Mouse (Mus musculus): ENCODE measurements around the gene Olfr690. TPM values are rescaled to one million over a fixed set of nuclear protein-coding genes. Genes with fewer than 3 reads are reported as not detected.

Gene Olfr690
- polyA plus RNA-seq (2015; fragmentation: Nextera tagmentation; extraction: Ambion mirVana): not detected in 2 replicates

DNA sequence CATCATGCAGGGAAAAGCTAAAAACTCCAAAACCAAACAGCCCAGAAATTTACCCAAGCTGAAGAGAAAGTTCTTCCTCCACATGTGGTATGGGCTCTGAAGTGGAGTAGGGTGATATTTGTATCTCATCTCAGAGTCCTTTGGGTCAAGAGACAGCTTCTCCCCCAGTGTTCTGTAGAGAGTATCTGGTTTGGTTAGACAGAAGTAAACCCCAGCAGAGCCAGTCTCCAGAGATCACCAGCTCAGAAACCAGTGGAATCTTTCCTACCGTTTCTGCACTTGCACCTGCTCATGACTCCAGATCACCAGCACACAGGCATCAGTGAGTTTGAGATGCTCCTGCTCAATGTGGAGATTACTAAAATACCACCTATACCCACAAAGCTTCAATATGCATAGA lies at the start of gene Olfr690:
Olfr690 (minus strand) TSS at position 101 of the 400 bp plus-strand sequence.
- no peaks in the 10 kb centered on the region for H3K27me3 ChIP-seq (ENCODE audit: control insufficient read depth, insufficient read depth, low read depth, low read length)
- no peaks in the 10 kb centered on the region for H3K9me3 ChIP-seq (ENCODE audit: control insufficient read depth, low read length)
- H3K4me1 ChIP-seq (replicated peaks; ENCODE audit: control insufficient read depth, insufficient read depth, low read length): no peaks in the 10 kb centered on the region
- H3K4me2 ChIP-seq (ENCODE audit: low read depth, low read length): no peak within 1 kb of the TSS
- no peaks in the 10 kb centered on the region for H3K36me3 ChIP-seq (ENCODE audit: control insufficient read depth, insufficient read depth, low read length)
- 85% methylated on average over 1 of the region's 1 CpGs for WGBS
- ATAC-seq (ENCODE audit: low read depth): no peak
- no peak within 1 kb of the TSS for H3K9ac ChIP-seq (ENCODE audit: low read length)
- H3K4me3 ChIP-seq (ENCODE audit: low read length): no peak within 1 kb of the TSS
- H3K27ac ChIP-seq (ENCODE audit: low read length): no peak within 1 kb of the TSS

DNA sequence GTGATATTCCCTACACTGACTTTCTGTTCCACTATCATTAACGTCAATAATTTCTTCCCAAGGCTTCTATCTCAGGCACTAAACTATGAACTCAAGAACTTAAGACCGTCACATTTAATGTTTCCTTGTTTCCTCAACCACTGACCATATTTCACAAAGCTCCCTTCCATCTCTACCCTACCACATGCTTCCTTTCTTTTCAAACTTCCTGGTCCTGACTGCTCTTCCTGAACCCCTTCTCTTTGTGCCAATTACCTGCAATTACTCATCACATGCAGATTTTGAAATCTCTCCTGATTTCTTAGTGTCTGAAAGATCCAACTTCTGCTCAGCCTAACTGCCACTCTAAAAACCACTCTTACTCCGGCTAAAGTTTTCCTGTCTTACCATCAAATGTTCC lies 46.4 kb upstream of the Olfr690 start:
- Histone ChIP-seq H3K9me3 (ENCODE audit: control insufficient read depth, low read length) (no peaks in the 10 kb centered on the region), H3K4me2 (ENCODE audit: low read depth, low read length) (no peak overlapping the region), H3K9ac (ENCODE audit: low read length) (no peak overlapping the region), H3K4me1 (replicated peaks; ENCODE audit: control insufficient read depth, insufficient read depth, low read length) (no peaks in the 10 kb centered on the region), H3K27me3 (ENCODE audit: control insufficient read depth, insufficient read depth, low read depth, low read length) (no peaks in the 10 kb centered on the region), H3K4me3 (ENCODE audit: low read length) (no peak overlapping the region), H3K27ac (ENCODE audit: low read length) (no peak overlapping the region), H3K36me3 (ENCODE audit: control insufficient read depth, insufficient read depth, low read length) (peaks cover 53% of the 10 kb centered on the region)
- WGBS: 92% methylated on average over 3 of the region's 3 CpGs
- ATAC-seq (ENCODE audit: low read depth): no peak

DNA sequence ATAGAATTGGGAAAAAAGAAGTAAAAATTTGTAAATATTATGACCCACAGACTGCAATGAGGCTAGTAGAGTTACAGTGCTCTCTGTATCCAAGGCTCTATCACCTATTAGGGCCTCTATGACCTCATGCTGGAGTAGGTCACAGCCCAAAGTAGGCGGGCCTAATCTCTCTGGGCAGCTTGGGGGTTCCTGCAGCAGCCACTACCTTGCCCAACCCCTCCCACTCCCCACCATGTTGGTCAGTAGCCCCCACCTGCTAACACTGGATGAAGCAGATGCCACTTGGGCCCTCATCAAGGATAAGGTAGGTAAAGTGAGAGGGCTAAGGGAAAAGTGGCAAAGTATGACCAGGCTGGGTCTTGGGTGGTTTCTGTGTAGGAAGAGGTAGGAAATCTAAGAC lies 41.0 kb upstream of the Olfr690 start, which contains the start of gene Gm5901:
Gm5901 (plus strand) TSS at position 173 of the 400 bp plus-strand sequence.
- 84% methylated on average over 1 of the region's 1 CpGs for WGBS
- ATAC-seq (ENCODE audit: low read depth): no peak
- no peak within 1 kb of the TSS for H3K9ac ChIP-seq (ENCODE audit: low read length)
- H3K27ac ChIP-seq (ENCODE audit: low read length): no peak within 1 kb of the TSS
- H3K4me1 ChIP-seq (replicated peaks; ENCODE audit: control insufficient read depth, insufficient read depth, low read length): no peaks in the 10 kb centered on the region
- H3K4me3 ChIP-seq (ENCODE audit: low read length): no peak within 1 kb of the TSS
- H3K36me3 ChIP-seq (ENCODE audit: control insufficient read depth, insufficient read depth, low read length): peaks cover 16% of the 10 kb centered on the region
- no peak within 1 kb of the TSS for H3K4me2 ChIP-seq (ENCODE audit: low read depth, low read length)
- no peaks in the 10 kb centered on the region for H3K27me3 ChIP-seq (ENCODE audit: control insufficient read depth, insufficient read depth, low read depth, low read length)
- no peaks in the 10 kb centered on the region for H3K9me3 ChIP-seq (ENCODE audit: control insufficient read depth, low read length)

DNA sequence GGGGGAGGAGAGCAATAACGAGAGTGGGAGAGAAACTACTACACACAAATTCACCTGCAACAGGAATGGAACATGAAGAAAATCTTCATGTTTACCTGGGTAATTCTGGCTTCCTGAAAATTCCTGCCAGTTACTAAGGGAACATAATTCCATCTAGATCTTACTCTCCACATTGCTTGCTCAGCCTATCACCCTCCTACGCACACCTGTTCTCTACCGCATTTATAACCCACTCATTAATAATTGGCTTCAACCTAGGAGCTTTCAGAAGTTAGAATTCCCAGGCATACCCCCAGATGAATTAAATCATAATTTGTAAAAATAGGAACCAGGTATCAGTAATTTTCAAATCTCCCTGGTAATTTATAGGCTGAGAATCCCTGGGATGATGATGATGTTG lies 40.1 kb upstream of the Olfr690 start:
- ATAC-seq (ENCODE audit: low read depth): no peak
- WGBS: 94% methylated on average over 3 of the region's 3 CpGs
- no peak overlapping the region for H3K9ac ChIP-seq (ENCODE audit: low read length)
- H3K27me3 ChIP-seq (ENCODE audit: control insufficient read depth, insufficient read depth, low read depth, low read length): no peaks in the 10 kb centered on the region
- H3K36me3 ChIP-seq (ENCODE audit: control insufficient read depth, insufficient read depth, low read length): peaks cover 16% of the 10 kb centered on the region
- H3K9me3 ChIP-seq (ENCODE audit: control insufficient read depth, low read length): no peaks in the 10 kb centered on the region
- H3K4me2 ChIP-seq (ENCODE audit: low read depth, low read length): no peak overlapping the region
- no peak overlapping the region for H3K4me3 ChIP-seq (ENCODE audit: low read length)
- no peaks in the 10 kb centered on the region for H3K4me1 ChIP-seq (replicated peaks; ENCODE audit: control insufficient read depth, insufficient read depth, low read length)
- H3K27ac ChIP-seq (ENCODE audit: low read length): no peak overlapping the region

DNA sequence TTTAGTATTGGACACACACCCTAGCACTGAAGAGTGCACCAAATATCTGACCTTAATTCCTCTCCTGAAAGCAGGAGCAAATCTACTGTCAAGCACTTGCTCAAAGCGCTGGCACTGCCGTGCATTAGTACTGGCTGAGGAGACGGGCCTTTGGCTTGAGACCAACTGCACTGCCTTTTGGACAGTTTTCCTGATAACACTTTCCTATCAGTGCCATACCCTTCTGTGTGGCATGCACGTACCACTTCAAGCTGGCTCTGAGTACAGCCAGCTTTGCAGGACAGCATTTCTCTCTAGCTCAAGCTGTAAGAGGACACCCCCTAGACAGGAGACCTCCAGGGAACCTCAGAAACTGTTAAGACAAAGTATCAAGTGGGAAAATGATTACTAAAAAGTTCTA lies 39.6 kb upstream of the Olfr690 start:
- 61% methylated on average over 4 of the region's 4 CpGs for WGBS
- no peak overlapping the region for H3K27ac ChIP-seq (ENCODE audit: low read length)
- H3K9me3 ChIP-seq (ENCODE audit: control insufficient read depth, low read length): no peaks in the 10 kb centered on the region
- no peak overlapping the region for H3K4me2 ChIP-seq (ENCODE audit: low read depth, low read length)
- 0 out of 2 replicates have a peak, but pooled peaks have one; percentile 20 for ATAC-seq (ENCODE audit: low read depth)
- H3K36me3 ChIP-seq (ENCODE audit: control insufficient read depth, insufficient read depth, low read length): peaks cover 13% of the 10 kb centered on the region
- H3K9ac ChIP-seq (ENCODE audit: low read length): no peak overlapping the region
- no peak overlapping the region for H3K4me3 ChIP-seq (ENCODE audit: low read length)
- H3K4me1 ChIP-seq (replicated peaks; ENCODE audit: control insufficient read depth, insufficient read depth, low read length): no peaks in the 10 kb centered on the region
- no peaks in the 10 kb centered on the region for H3K27me3 ChIP-seq (ENCODE audit: control insufficient read depth, insufficient read depth, low read depth, low read length)

DNA sequence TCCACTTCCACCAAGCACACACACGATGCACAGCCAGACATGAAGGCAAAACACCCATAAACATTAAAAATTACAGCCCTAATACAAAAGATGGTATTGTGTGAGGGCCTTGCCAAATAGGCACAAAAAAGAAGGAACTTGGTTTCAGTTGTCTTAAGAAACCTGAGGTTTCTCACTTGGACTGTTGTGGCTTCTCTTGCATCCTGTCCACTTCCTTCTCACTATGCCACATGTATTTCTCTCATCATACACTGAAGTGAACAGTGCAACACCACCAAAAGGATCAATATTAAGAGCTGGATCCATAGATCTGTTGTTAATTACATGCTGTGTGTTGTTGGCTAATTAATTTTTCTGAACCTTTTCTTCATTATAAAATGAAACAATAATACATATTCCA lies 39.0 kb upstream of the Olfr690 start:
- Histone ChIP-seq H3K4me1 (replicated peaks; ENCODE audit: control insufficient read depth, insufficient read depth, low read length) (no peaks in the 10 kb centered on the region), H3K4me2 (ENCODE audit: low read depth, low read length) (no peak overlapping the region), H3K4me3 (ENCODE audit: low read length) (no peak overlapping the region), H3K36me3 (ENCODE audit: control insufficient read depth, insufficient read depth, low read length) (peaks cover 8% of the 10 kb centered on the region), H3K9me3 (ENCODE audit: control insufficient read depth, low read length) (no peaks in the 10 kb centered on the region), H3K9ac (ENCODE audit: low read length) (no peak overlapping the region), H3K27ac (ENCODE audit: low read length) (no peak overlapping the region), H3K27me3 (ENCODE audit: control insufficient read depth, insufficient read depth, low read depth, low read length) (no peaks in the 10 kb centered on the region)
- WGBS: 90% methylated on average over 1 of the region's 1 CpGs
- ATAC-seq (ENCODE audit: low read depth): no peak

DNA sequence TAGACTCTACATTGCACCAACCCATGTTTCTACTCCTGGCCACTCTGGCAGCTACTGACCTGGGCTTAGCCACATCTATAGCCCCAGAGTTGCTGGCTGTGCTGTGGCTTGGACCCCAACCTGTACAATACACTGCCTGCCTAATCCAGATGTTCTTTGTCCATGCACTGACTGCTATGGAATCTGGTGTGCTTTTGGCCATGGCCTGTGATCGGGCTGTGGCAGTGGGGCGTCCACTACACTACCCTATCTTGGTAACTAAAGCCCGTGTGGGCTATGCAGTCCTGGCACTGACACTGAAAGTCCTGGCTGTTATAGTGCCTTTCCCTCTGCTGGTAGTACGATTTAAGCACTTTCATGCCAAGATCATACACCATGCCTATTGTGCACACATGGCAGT lies 34.6 kb upstream of the Olfr690 start:
- Histone ChIP-seq H3K9me3 (ENCODE audit: control insufficient read depth, low read length) (no peaks in the 10 kb centered on the region), H3K9ac (ENCODE audit: low read length) (no peak overlapping the region), H3K4me1 (replicated peaks; ENCODE audit: control insufficient read depth, insufficient read depth, low read length) (no peaks in the 10 kb centered on the region), H3K4me3 (ENCODE audit: low read length) (no peak overlapping the region), H3K27ac (ENCODE audit: low read length) (no peak overlapping the region), H3K36me3 (ENCODE audit: control insufficient read depth, insufficient read depth, low read length) (no peaks in the 10 kb centered on the region), H3K4me2 (ENCODE audit: low read depth, low read length) (no peak overlapping the region), H3K27me3 (ENCODE audit: control insufficient read depth, insufficient read depth, low read depth, low read length) (no peaks in the 10 kb centered on the region)
- 90% methylated on average over 4 of the region's 4 CpGs for WGBS
- ATAC-seq (ENCODE audit: low read depth): no peak

DNA sequence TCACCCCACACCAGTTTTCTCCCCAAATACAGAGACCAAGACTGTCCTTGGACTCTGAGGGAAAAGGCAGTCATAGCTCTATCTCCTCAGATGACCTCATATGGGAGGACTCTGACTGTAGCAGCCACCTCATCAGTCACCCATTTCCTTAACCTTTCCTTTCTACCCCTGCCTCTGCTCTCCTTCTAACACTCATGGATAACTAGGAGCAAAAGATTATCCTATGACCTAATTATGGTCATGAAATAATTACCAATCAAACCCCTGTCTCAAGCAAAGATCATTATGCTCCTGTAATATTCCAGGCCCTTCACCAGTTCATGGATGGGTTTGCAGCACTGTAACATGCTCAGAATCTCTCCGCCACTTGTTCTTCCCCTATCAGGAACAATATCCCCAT lies 34.0 kb upstream of the Olfr690 start, which contains the start of gene Olfr692:
Olfr692 (plus strand) TSS at position 301 of the 400 bp plus-strand sequence.
- Histone ChIP-seq H3K27ac (ENCODE audit: low read length) (no peak within 1 kb of the TSS), H3K4me3 (ENCODE audit: low read length) (no peak within 1 kb of the TSS), H3K27me3 (ENCODE audit: control insufficient read depth, insufficient read depth, low read depth, low read length) (no peaks in the 10 kb centered on the region), H3K9me3 (ENCODE audit: control insufficient read depth, low read length) (no peaks in the 10 kb centered on the region), H3K9ac (ENCODE audit: low read length) (no peak within 1 kb of the TSS), H3K36me3 (ENCODE audit: control insufficient read depth, insufficient read depth, low read length) (no peaks in the 10 kb centered on the region), H3K4me1 (replicated peaks; ENCODE audit: control insufficient read depth, insufficient read depth, low read length) (no peaks in the 10 kb centered on the region), H3K4me2 (ENCODE audit: low read depth, low read length) (no peak within 1 kb of the TSS)
- WGBS: 84% methylated on average over 1 of the region's 1 CpGs
- no peak for ATAC-seq (ENCODE audit: low read depth)

DNA sequence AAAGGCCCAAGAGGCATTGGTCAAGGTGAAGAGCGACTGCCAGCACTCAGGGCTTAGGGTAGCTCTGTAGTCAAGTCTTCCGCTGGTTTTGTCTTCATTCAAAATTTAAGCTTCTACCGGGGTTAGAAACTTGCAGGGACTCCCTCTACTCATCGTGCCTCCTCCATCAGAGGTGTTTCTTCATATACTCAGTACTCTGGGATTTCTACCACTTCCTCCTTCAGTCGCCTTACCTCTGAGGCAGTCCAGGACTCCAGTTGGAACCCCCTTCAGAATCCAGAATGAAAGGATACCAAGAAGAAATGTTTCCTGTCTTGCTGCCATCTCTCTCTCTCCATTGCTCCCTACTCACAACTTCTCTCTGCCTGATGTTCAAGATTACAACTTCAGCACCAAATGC lies 33.4 kb upstream of the Olfr690 start:
- no peak for ATAC-seq (ENCODE audit: low read depth)
- H3K27me3 ChIP-seq (ENCODE audit: control insufficient read depth, insufficient read depth, low read depth, low read length): no peaks in the 10 kb centered on the region
- no peaks in the 10 kb centered on the region for H3K36me3 ChIP-seq (ENCODE audit: control insufficient read depth, insufficient read depth, low read length)
- H3K4me2 ChIP-seq (ENCODE audit: low read depth, low read length): no peak overlapping the region
- no peak overlapping the region for H3K9ac ChIP-seq (ENCODE audit: low read length)
- H3K4me1 ChIP-seq (replicated peaks; ENCODE audit: control insufficient read depth, insufficient read depth, low read length): no peaks in the 10 kb centered on the region
- H3K27ac ChIP-seq (ENCODE audit: low read length): no peak overlapping the region
- no peaks in the 10 kb centered on the region for H3K9me3 ChIP-seq (ENCODE audit: control insufficient read depth, low read length)
- 80% methylated on average over 5 of the region's 5 CpGs for WGBS
- H3K4me3 ChIP-seq (ENCODE audit: low read length): no peak overlapping the region

DNA sequence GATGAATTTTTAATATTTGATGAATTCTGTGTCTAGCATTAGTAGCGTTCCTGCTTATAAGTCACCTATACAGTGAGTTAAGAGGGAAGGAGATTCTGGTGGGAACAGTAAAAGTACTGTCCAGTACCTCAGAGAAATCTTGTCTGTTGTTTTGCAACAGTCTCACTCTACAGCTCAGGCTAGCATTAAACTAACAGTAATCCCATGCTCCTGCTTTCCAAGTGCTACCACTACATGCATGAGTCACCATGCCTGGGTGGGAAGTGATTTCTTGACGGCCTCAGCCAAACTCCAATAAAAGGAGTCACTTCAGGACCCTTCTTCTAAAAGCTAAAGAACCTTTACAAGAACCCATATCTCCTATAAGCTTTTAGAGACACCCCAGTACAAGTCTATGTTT lies 27.8 kb upstream of the Olfr690 start:
- H3K4me3 ChIP-seq (ENCODE audit: low read length): no peak overlapping the region
- ATAC-seq (ENCODE audit: low read depth): no peak
- WGBS: 72% methylated on average over 2 of the region's 2 CpGs
- H3K36me3 ChIP-seq (ENCODE audit: control insufficient read depth, insufficient read depth, low read length): no peaks in the 10 kb centered on the region
- no peaks in the 10 kb centered on the region for H3K9me3 ChIP-seq (ENCODE audit: control insufficient read depth, low read length)
- H3K4me2 ChIP-seq (ENCODE audit: low read depth, low read length): no peak overlapping the region
- no peaks in the 10 kb centered on the region for H3K27me3 ChIP-seq (ENCODE audit: control insufficient read depth, insufficient read depth, low read depth, low read length)
- H3K4me1 ChIP-seq (replicated peaks; ENCODE audit: control insufficient read depth, insufficient read depth, low read length): no peaks in the 10 kb centered on the region
- no peak overlapping the region for H3K27ac ChIP-seq (ENCODE audit: low read length)
- no peak overlapping the region for H3K9ac ChIP-seq (ENCODE audit: low read length)
